Mouse (Mus musculus): ENCODE measurements at regions not wholly inside any gene's neighbourhood (a gene's known extent, or its start where the extent isn't known, plus 50 kb on each side); places are given as distances from the start of the nearest gene placed in this dataset.
"Not testable (repeated sequence)": the region's sequence is repeated elsewhere in the genome, so short reads cannot be mapped to it uniquely, and the experiment has no call there.

- intact Hi-C loops (cut with DNase I): no loop called here
- DNase-seq: no peak
Measured at GRCm38 (mm10) chr1:65509003-65509402, 227.1 kb downstream of the Pth2r start.

- no peak for DNase-seq
- intact Hi-C loops (cut with DNase I): no loop called here
Measured at GRCm38 (mm10) chr1:65535674-65536073, 253.8 kb downstream of the Pth2r start.

- intact Hi-C loops (cut with DNase I): no loop called here
- DNase-seq: no peak
Measured at GRCm38 (mm10) chr1:65538509-65538908, 256.7 kb downstream of the Pth2r start.

- DNase-seq: no peak
- intact Hi-C loops (cut with DNase I): no loop called here
Measured at GRCm38 (mm10) chr1:65544219-65544864, 262.5 kb downstream of the Pth2r start.

- intact Hi-C loops (cut with DNase I): no loop called here
- DNase-seq: no peak
Measured at GRCm38 (mm10) chr1:65545336-65546060, 263.6 kb downstream of the Pth2r start.

GRCm38 (mm10) chr1:65548830-65549229, 267.0 kb downstream of the Pth2r start:
- no peak for DNase-seq
- intact Hi-C loops (cut with DNase I): no loop called here

GRCm38 (mm10) chr1:65587402-65587801, 305.5 kb downstream of the Pth2r start:
- no peak for DNase-seq
- intact Hi-C loops (cut with DNase I): no loop called here

- intact Hi-C loops (cut with DNase I): no loop called here
- no peak for DNase-seq
Measured at GRCm38 (mm10) chr1:65635315-65635714, 291.0 kb upstream of the Crygf start.

- no peak for DNase-seq
- intact Hi-C loops (cut with DNase I): no loop called here
Measured at GRCm38 (mm10) chr1:65654460-65654859, 271.9 kb upstream of the Crygf start.

GRCm38 (mm10) chr1:65681960-65682359, 244.4 kb upstream of the Crygf start:
- intact Hi-C loops (cut with DNase I): no loop called here
- no peak for DNase-seq

GRCm38 (mm10) chr1:65687322-65687721, 239.0 kb upstream of the Crygf start:
- intact Hi-C loops (cut with DNase I): no loop called here
- no peak for DNase-seq

GRCm38 (mm10) chr1:65730262-65730661, 196.1 kb upstream of the Crygf start:
- intact Hi-C loops (cut with DNase I): no loop called here
- no peak for DNase-seq

- no peak for DNase-seq
- intact Hi-C loops (cut with DNase I): no loop called here
Measured at GRCm38 (mm10) chr1:65757951-65758350, 168.4 kb upstream of the Crygf start.

GRCm38 (mm10) chr1:65761141-65761540, 165.2 kb upstream of the Crygf start:
- intact Hi-C loops (cut with DNase I): no loop called here
- no peak for DNase-seq

GRCm38 (mm10) chr1:65800244-65800643, 126.1 kb upstream of the Crygf start:
- intact Hi-C loops (cut with DNase I): no loop called here
- DNase-seq: no peak

- no peak for DNase-seq
- intact Hi-C loops (cut with DNase I): no loop called here
Measured at GRCm38 (mm10) chr1:65820771-65821170, 105.5 kb upstream of the Crygf start.

- intact Hi-C loops (cut with DNase I): no loop called here
- no peak for DNase-seq
Measured at GRCm38 (mm10) chr1:65841116-65841515, 85.2 kb upstream of the Crygf start.

- DNase-seq: no peak
- intact Hi-C loops (cut with DNase I): no loop called here
Measured at GRCm38 (mm10) chr1:65847005-65847404, 79.3 kb upstream of the Crygf start.

GRCm38 (mm10) chr1:65873691-65874090, 52.6 kb upstream of the Crygf start:
- peak; percentile 26 to 56 for DNase-seq
- intact Hi-C loops (cut with DNase I): not testable (repeated sequence)

All from heart, postnatal 14 days (tissue).